Mouse (Mus musculus) kidney, embryonic 16.5 days (tissue): Measurements from ENCODE around the gene Cmtm2b. TPM values are rescaled to one million over a fixed set of nuclear protein-coding genes. Genes with fewer than 3 reads are reported as not detected.
A peak's percentile ranks its signal among the peaks of the same experiment; 100 is the strongest.

Source experiments
- ATAC-seq: fragments of 200-750 bp; cut with Nextera tagmentation; 2 replicates; pipeline ENCODE4 v1.8.0; 2017; ENCODE audit warnings: moderate TSS enrichment; ENCODE audit not compliant: low FRiP score, low TSS enrichment
- H3K27ac ChIP-seq: fragments of 300-500 bp; sonication (generic); 2 replicates; pipeline ENCODE4 v1.5.1; 2014; ENCODE audit warnings: low read length
- H3K27me3 ChIP-seq: fragments of 300-500 bp; sonication (generic); 2 replicates; pipeline ENCODE4 v1.6.1; 2014; ENCODE audit warnings: low read length, control low read depth, mixed read lengths; ENCODE audit not compliant: insufficient read depth
- H3K36me3 ChIP-seq: fragments of 300-500 bp; sonication (generic); 2 replicates; pipeline ENCODE4 v1.6.1; 2014; ENCODE audit warnings: low read length, control low read depth, mixed read lengths; ENCODE audit not compliant: insufficient read depth
- H3K4me1 ChIP-seq: fragments of 300-500 bp; sonication (generic); 2 replicates; pipeline ENCODE4 v1.6.1; 2014; ENCODE audit warnings: low read length, control low read depth, mixed read lengths; ENCODE audit not compliant: insufficient read depth
- H3K4me2 ChIP-seq: fragments of 300-500 bp; sonication (generic); replicated peaks from 2 replicates; pipeline ENCODE4 v1.6.1; 2014; ENCODE audit warnings: low read depth, low read length
- H3K4me3 ChIP-seq: fragments of 300-500 bp; sonication (generic); 2 replicates; pipeline ENCODE4 v1.5.1; 2014; ENCODE audit warnings: mild to moderate bottlenecking, low read length
- H3K9ac ChIP-seq: fragments of 300-500 bp; sonication (generic); replicated peaks from 2 replicates; pipeline ENCODE4 v1.6.1; 2014; ENCODE audit warnings: low read length
- H3K9me3 ChIP-seq: fragments of 300-500 bp; sonication (generic); 2 replicates; pipeline ENCODE4 v1.6.1; 2016; ENCODE audit warnings: low read length, control low read depth
- WGBS: fragments of 180-500 bp; shearing (Covaris S2); extraction: QIAGEN DNeasy Blood & Tissue Kit; methylation state at CpG from one replicate; pipeline ENCODE4 v1.1.7; 2014; 5-methylcytosine and 5-hydroxymethylcytosine counted together
- polyA plus RNA-seq: library from polyadenylated mRNA; unstranded; fragments of >200 nt; fragmentation: Nextera tagmentation; extraction: Ambion mirVana; gene quantifications from 2 replicates; pipeline ENCODE4 v1.2.1, GENCODE M21; 2015

Cmtm2b gene
- polyA plus RNA-seq, 1 experiment from 2014 or later, result not detected

DNA sequence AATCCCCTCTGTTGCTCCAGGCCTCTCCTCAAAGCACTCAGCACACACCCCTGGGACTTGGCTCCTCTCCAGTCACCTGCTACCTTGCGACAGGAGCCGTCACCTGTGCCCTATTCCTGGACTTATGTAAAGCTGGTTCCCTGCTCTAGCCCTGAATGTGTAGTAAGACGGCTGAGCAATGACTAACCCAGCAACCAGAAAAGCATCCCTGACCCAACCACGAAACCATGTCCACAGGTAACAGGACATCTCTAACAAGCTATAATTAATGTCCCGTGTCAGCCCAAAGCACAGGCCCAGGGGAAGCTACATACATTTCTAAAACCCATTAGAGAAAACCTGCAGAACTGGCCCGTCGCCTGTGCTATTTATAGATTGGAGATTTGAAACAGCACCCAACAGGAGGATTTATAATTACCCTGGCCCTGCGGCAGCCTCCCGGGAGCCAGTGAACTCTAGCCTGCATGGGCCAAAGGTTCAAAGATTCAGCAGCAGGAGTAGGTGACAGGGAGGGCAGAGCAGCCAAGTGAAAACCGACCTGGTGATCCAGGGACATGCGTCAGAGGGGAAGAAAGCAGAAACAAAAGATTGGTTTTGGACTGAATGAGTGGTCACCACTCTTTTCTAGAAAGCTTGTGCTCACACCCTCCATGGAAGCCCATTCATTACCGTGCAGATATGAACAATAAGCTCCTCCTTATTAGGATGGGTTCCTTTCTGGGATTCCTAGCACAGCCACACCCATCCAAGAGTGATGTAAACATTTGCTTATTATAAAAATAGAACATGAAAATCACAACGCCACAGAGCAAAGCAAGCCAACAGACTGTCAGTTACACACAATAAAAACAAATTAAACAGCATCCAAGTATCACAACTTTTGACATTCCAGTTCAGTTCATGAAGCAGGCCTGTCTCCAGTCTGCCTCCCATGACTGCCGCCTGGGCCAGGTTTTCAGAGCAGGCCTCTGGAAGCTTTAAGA, 53.1 kb downstream of the Cmtm2b start:
- H3K9ac ChIP-seq, result peak overlapping the region; percentile 41

DNA sequence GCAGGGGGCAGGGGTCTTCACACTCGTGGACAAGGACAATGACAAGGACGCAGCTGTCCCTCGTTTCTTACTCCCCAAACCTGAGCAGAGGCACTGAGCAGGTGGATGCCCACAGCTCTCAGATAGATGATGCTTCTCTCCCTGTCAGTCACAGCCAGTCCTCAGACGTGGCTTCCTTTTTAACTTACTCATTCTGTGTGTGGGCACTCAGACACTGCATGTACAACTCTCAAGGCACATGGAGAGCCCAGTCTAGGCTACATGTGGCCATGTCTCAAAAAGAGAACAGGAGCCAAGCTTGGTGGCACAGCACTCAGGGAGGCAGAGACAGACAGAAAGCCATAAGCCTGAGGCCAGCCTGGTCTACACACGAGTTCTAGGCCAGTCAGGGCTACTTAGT, 53.9 kb downstream of the Cmtm2b start:
- H3K36me3 ChIP-seq, result no peaks in the 10 kb centered on the region
- peak overlapping the region; percentile 41 for H3K9ac ChIP-seq
- no peaks in the 10 kb centered on the region for H3K27me3 ChIP-seq
- peaks cover 38% of the 10 kb centered on the region for H3K4me1 ChIP-seq
- 57% methylated on average over 5 of the region's 5 CpGs for WGBS
- H3K4me2 ChIP-seq, result no peak overlapping the region; the same call in 1 of the 2 replicates
- ATAC-seq, result 0 out of 2 replicates have a peak, but pooled peaks have one; percentile 3
- no peak overlapping the region for H3K4me3 ChIP-seq
- no peaks in the 10 kb centered on the region for H3K9me3 ChIP-seq
- H3K27ac ChIP-seq, result peak overlapping the region; percentile 89

More for the DNA sequence above, 53.1 kb downstream of the Cmtm2b start:
- WGBS, result 23% methylated on average over 14 of the region's 14 CpGs
- Histone ChIP-seq H3K27ac (peak overlapping the region; percentile 89), H3K27me3 (no peaks in the 10 kb centered on the region), H3K4me1 (peaks cover 40% of the 10 kb centered on the region), H3K9me3 (no peaks in the 10 kb centered on the region), H3K4me2 (no peak overlapping the region; the same call in 1 of the 2 replicates), H3K36me3 (no peaks in the 10 kb centered on the region), H3K4me3 (no peak overlapping the region)
- ATAC-seq, result peak; percentile 93

DNA sequence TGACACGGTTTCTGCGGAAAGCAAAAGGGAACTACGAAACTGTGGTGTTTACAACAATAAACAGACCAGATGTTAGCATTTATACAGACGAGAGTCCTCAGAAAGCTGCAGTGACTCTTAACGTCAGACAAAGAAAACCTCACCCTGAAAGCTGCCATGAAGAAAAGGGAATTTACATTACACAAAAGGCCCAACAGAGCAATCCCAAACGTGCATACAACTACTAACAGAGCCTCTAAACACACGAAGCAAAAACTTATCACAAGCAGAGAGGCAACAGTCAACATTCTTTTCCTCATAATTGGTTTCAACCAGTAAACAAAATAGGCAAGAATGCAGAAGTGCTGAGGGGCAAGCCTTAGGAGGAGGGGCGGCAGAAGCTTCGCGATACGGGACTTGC, 54.6 kb downstream of the Cmtm2b start:
- H3K27me3 ChIP-seq, result no peaks in the 10 kb centered on the region
- H3K9ac ChIP-seq, result no peak overlapping the region
- no peak overlapping the region for H3K4me3 ChIP-seq
- peaks cover 38% of the 10 kb centered on the region for H3K4me1 ChIP-seq
- H3K27ac ChIP-seq, result peak overlapping the region; percentile 41; the same call in 1 of the 2 replicates
- no peaks in the 10 kb centered on the region for H3K36me3 ChIP-seq
- H3K9me3 ChIP-seq, result no peaks in the 10 kb centered on the region
- H3K4me2 ChIP-seq, result no peak overlapping the region
- WGBS, result 71% methylated on average over 11 of the region's 11 CpGs
- no peak for ATAC-seq

DNA sequence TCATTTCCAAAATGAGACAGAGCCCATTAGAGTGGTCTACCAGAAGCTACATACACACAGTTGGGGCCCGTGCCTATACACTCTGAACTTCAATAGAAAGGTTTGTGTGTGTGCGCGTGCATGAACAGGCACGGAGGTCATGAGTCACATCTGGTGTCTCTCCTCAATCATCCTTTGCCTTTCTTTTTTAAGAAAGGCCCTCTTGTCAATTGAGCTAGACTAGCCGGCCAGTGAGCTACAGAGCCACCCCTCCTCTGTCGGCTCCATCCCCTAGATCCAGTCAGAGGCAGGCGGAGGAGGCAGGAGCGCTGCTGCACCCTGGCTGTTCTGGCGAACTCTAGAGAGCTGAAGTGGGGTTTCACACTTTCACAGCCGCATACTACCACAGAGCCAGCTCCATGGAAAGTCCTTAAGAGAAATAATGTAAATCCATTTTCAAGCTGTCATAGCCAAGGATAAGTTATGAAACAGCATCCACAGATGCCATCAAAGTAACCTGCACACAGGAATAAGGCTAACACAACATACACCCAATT, 57.3 kb downstream of the Cmtm2b start:
- Histone ChIP-seq H3K4me2 (no peak overlapping the region), H3K27ac (no peak overlapping the region), H3K4me1 (peaks cover 52% of the 10 kb centered on the region), H3K9me3 (no peaks in the 10 kb centered on the region), H3K27me3 (no peaks in the 10 kb centered on the region), H3K36me3 (no peaks in the 10 kb centered on the region), H3K4me3 (no peak overlapping the region), H3K9ac (no peak overlapping the region)
- no peak for ATAC-seq
- WGBS, result 60% methylated on average over 10 of the region's 10 CpGs

DNA sequence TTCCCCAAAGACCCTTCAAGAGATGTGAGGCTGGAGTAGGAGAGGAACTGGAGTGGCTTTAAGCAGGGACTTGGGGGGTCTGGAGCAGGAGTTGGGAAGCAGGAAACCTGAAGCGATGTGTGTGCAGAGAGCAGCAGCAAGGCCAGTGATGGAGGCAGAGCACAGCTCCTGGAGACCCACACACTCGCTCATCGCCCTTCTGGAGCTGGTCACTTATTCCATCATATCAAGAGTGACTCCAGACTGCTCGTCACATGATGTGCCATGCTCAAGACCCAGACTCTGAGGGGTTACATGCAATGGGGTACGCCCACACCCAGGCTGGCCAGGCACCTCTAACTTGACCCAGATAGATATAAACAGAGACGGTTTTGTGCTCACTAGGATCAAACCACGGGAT, 58.2 kb downstream of the Cmtm2b start:
- no peaks in the 10 kb centered on the region for H3K9me3 ChIP-seq
- H3K27me3 ChIP-seq, result no peaks in the 10 kb centered on the region
- H3K4me1 ChIP-seq, result peaks cover 45% of the 10 kb centered on the region
- H3K4me3 ChIP-seq, result no peak overlapping the region
- no peak overlapping the region for H3K27ac ChIP-seq
- ATAC-seq, result no peak
- no peak overlapping the region for H3K9ac ChIP-seq
- H3K36me3 ChIP-seq, result no peaks in the 10 kb centered on the region
- WGBS, result 88% methylated on average over 7 of the region's 7 CpGs
- no peak overlapping the region for H3K4me2 ChIP-seq

Other genes starting within 250 kb of the Cmtm2b start
- gene Cdh5, start 220.6 kb upstream of the Cmtm2b start, polyA plus RNA-seq, result 38.1 and 42.2 TPM in 2 replicates
- gene Bean1, start 151.8 kb upstream of the Cmtm2b start, polyA plus RNA-seq, result 2.3 and 2.5 TPM in 2 replicates
- 21.6 and 25.5 TPM in 2 replicates for gene Tk2, start 73.7 kb upstream of the Cmtm2b start, polyA plus RNA-seq
- 40.0 and 46.7 TPM in 2 replicates for gene Cklf, start 71.4 kb upstream of the Cmtm2b start, polyA plus RNA-seq
- gene Cmtm2a, start 29.0 kb upstream of the Cmtm2b start, polyA plus RNA-seq, result not detected in 2 replicates
- gene Gm45711, start 12.1 kb upstream of the Cmtm2b start, polyA plus RNA-seq, result not detected in 2 replicates
- gene Cmtm1, start 12.1 kb upstream of the Cmtm2b start, polyA plus RNA-seq, result not detected in 2 replicates
- not detected in 2 replicates for gene Gm11020, start 663 bp upstream of the Cmtm2b start, polyA plus RNA-seq
- 172 and 174 TPM in 2 replicates for gene Cmtm3, start 17.2 kb downstream of the Cmtm2b start, polyA plus RNA-seq
- gene Cmtm4, start 73.6 kb downstream of the Cmtm2b start, polyA plus RNA-seq, result 3.4 and 3.6 TPM in 2 replicates
- gene Dync1li2, start 120.8 kb downstream of the Cmtm2b start, polyA plus RNA-seq, result 59.0 and 62.7 TPM in 2 replicates
- gene Terb1, start 187.7 kb downstream of the Cmtm2b start, polyA plus RNA-seq, result 0.36 and 0.44 TPM in 2 replicates
- gene Nae1, start 212.4 kb downstream of the Cmtm2b start, polyA plus RNA-seq, result 98.6 and 99.2 TPM in 2 replicates
- 2.4 and 3.3 TPM in 2 replicates for gene Car7, start 212.5 kb downstream of the Cmtm2b start, polyA plus RNA-seq